Mouse (Mus musculus) thymus, adult 2 months (tissue): ENCODE data around the gene B3gat3.

Source experiments
- CTCF ChIP-seq: fragments of 200-500 bp; IDR thresholded peaks from 2 replicates; pipeline ENCODE4 v1.5.1; 2012; ENCODE audit warnings: mild to moderate bottlenecking, control low read depth, low read length, moderate library complexity, borderline replicate concordance; ENCODE audit not compliant: control insufficient read depth, poor library complexity, insufficient read depth; ENCODE audit errors: extremely low read depth
- POLR2A ChIP-seq: fragments of 200-500 bp; IDR thresholded peaks from 2 replicates; pipeline ENCODE4 v1.6.1; 2012; ENCODE audit warnings: mild to moderate bottlenecking, low read length, control low read depth, moderate library complexity; ENCODE audit not compliant: control insufficient read depth, poor library complexity, insufficient read depth; ENCODE audit errors: extremely low read depth

DNA sequence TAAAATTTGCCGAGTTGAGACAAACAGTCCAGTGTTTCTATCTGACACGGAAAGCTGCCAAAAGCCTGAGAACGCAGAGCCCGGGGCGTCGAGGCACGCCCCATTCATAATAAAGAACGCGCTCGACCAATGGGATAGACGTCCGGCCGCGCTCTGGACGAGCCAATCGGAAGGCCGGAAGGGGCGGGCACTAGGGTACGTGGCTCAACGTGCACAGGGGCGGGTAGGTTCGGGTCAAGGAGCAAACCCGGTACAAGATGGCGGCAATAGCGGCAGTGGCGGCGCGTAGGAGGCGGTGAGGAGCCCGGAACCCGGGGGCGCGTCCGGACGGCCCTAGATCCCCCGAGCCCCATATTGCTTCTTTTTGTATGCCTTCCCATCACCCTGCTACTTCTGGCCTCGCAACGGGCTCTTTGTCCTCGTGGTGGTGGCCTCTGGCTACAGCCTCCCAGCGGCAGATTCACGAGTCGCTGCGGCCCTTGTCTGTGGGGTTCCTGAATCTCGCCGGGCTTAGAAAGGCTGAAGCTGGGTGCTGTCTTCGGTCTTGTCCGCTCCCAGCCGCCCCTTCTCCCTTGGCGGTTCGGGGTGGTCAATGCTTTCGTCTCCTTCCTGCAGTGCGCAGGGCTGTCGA, 22.2 kb upstream of the B3gat3 start, which contains the start of gene Ganab:
- 0 out of 2 replicates have a peak, but pooled peaks have one; percentile 31 for TF ChIP-seq CTCF
- no peak; the same call in none of the 2 replicates for TF ChIP-seq POLR2A
